Mouse (Mus musculus) stomach, postnatal 0 days (tissue): ENCODE results near the gene Zfp488.

Experiments
- CTCF ChIP-seq: IDR thresholded peaks from 2 replicates; pipeline ENCODE4 v1.5.1; 2016; ENCODE audit warnings: antibody characterized with exemption, low read depth, mild to moderate bottlenecking, moderate library complexity
- EP300 ChIP-seq: optimal IDR thresholded peaks from 2 replicates; pipeline ENCODE3; 2016; ENCODE audit warnings: antibody characterized with exemption

DNA sequence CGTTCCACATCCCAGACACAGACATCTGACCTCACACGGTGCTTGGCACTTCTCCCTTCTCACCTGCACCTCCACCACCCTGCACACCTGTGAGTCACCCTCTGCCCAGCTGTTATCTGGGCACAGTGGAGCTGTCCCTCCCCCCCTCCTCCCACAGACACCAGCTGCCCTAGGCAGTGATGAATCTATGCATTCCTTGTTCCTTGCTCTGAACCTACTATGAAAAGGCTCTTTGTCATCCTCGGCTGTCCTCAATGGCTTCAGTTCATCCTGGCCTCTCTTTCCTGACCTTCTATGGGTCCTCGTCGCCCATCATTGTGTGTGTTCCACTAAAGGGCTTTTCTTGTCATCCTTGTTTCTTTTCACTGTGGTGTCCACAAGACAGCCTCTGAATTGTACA is 3.8 kb downstream of the Zfp488 start:
- no peak for TF ChIP-seq CTCF
- no peak for TF ChIP-seq EP300
